Mouse (Mus musculus): ENCODE results near the gene Pkn1. TPM values are rescaled to one million over a fixed set of nuclear protein-coding genes. Genes with fewer than 3 reads are reported as not detected.

Pkn1 gene
- polyA plus RNA-seq, 1 experiment from 2014 or later: 33.1 TPM

- no peaks in the 10 kb centered on the region for H3K27me3 ChIP-seq
- peaks cover 44% of the 10 kb centered on the region for H3K36me3 ChIP-seq
- no peak overlapping the region for H3K9ac ChIP-seq (replicated peaks)
- H3K4me3 ChIP-seq: no peak overlapping the region
- 0 out of 2 replicates have a peak, but pooled peaks have one; percentile 1 for ATAC-seq (replicated peaks)
- H3K9me3 ChIP-seq: no peaks in the 10 kb centered on the region
- H3K27ac ChIP-seq (replicated peaks): no peak overlapping the region
- WGBS: 76% methylated on average over 16 of the region's 16 CpGs
- H3K4me1 ChIP-seq: peaks cover 26% of the 10 kb centered on the region
- peak overlapping the region; percentile 72 for H3K4me2 ChIP-seq (replicated peaks)
These were observed 30.0 kb downstream of the Pkn1 start for GRCm38 (mm10) chr8:83669013-83669412.

- no peaks in the 10 kb centered on the region for H3K27me3 ChIP-seq
- peak overlapping the region; percentile 53 for H3K27ac ChIP-seq (replicated peaks)
- peaks cover 26% of the 10 kb centered on the region for H3K4me1 ChIP-seq
- 21% methylated on average over 80 of the region's 80 CpGs for WGBS
- ATAC-seq (replicated peaks): peak; percentile 70
- peak overlapping the region; percentile 72 for H3K4me2 ChIP-seq (replicated peaks)
- peak overlapping the region; percentile 53 for H3K9ac ChIP-seq (replicated peaks)
- H3K36me3 ChIP-seq: peaks cover 38% of the 10 kb centered on the region
- peak overlapping the region; percentile 44 for H3K4me3 ChIP-seq
- no peaks in the 10 kb centered on the region for H3K9me3 ChIP-seq
These were observed 30.7 kb downstream of the Pkn1 start for GRCm38 (mm10) chr8:83668010-83668916.

- Histone ChIP-seq H3K9me3 (no peaks in the 10 kb centered on the region), H3K27ac (replicated peaks) (0 out of 2 replicates have a peak overlapping the region, but pooled peaks have one; percentile 53), H3K27me3 (no peaks in the 10 kb centered on the region), H3K4me1 (peaks cover 29% of the 10 kb centered on the region), H3K4me2 (replicated peaks) (peak overlapping the region; percentile 72), H3K4me3 (peak overlapping the region; percentile 44; the same call in 1 of the 2 replicates), H3K36me3 (peaks cover 33% of the 10 kb centered on the region), H3K9ac (replicated peaks) (peak overlapping the region; percentile 53; the same call in 1 of the 2 replicates)
- ATAC-seq (replicated peaks): no peak
- 82% methylated on average over 10 of the region's 10 CpGs for WGBS
These were observed 31.5 kb downstream of the Pkn1 start for GRCm38 (mm10) chr8:83667526-83667925.

GRCm38 (mm10) chr8:83666866-83667234 is 32.1 kb downstream of the Pkn1 start:
- no peaks in the 10 kb centered on the region for H3K9me3 ChIP-seq
- H3K27ac ChIP-seq (replicated peaks): 0 out of 2 replicates have a peak overlapping the region, but pooled peaks have one; percentile 15
- 84% methylated on average over 3 of the region's 3 CpGs for WGBS
- no peak overlapping the region for H3K4me3 ChIP-seq
- H3K4me2 ChIP-seq (replicated peaks): no peak overlapping the region
- peaks cover 36% of the 10 kb centered on the region for H3K4me1 ChIP-seq
- no peak for ATAC-seq (replicated peaks)
- H3K36me3 ChIP-seq: peaks cover 26% of the 10 kb centered on the region
- no peak overlapping the region for H3K9ac ChIP-seq (replicated peaks)
- H3K27me3 ChIP-seq: no peaks in the 10 kb centered on the region

GRCm38 (mm10) chr8:83665969-83666865 is 32.8 kb downstream of the Pkn1 start, which contains the start of gene Ptger1:
Gene Ptger1, plus strand, starts transcription at chr8:83666678.
- H3K27me3 ChIP-seq: no peaks in the 10 kb centered on the region
- ATAC-seq (replicated peaks): peak; percentile 9; the same call in 1 of the 2 replicates
- H3K4me2 ChIP-seq (replicated peaks): no peak within 1 kb of the TSS
- H3K4me3 ChIP-seq: no peak within 1 kb of the TSS
- H3K9me3 ChIP-seq: no peaks in the 10 kb centered on the region
- H3K36me3 ChIP-seq: peaks cover 20% of the 10 kb centered on the region; the same call in 1 of the 2 replicates
- H3K4me1 ChIP-seq: peaks cover 41% of the 10 kb centered on the region
- H3K9ac ChIP-seq (replicated peaks): no peak within 1 kb of the TSS
- 0 out of 2 replicates have a peak within 1 kb of the TSS, but pooled peaks have one; percentile 15 for H3K27ac ChIP-seq (replicated peaks)
- 28% methylated on average over 14 of the region's 14 CpGs for WGBS

GRCm38 (mm10) chr8:83664931-83665625 is 33.9 kb downstream of the Pkn1 start:
- 0 out of 2 replicates have a peak overlapping the region, but pooled peaks have one; percentile 23 for H3K27ac ChIP-seq (replicated peaks)
- H3K9ac ChIP-seq (replicated peaks): no peak overlapping the region
- H3K4me3 ChIP-seq: no peak overlapping the region
- no peak for ATAC-seq (replicated peaks)
- no peaks in the 10 kb centered on the region for H3K9me3 ChIP-seq
- H3K4me1 ChIP-seq: peaks cover 52% of the 10 kb centered on the region
- no peak overlapping the region for H3K4me2 ChIP-seq (replicated peaks)
- H3K27me3 ChIP-seq: no peaks in the 10 kb centered on the region
- 29% methylated on average over 2 of the region's 2 CpGs for WGBS
- H3K36me3 ChIP-seq: peaks cover 11% of the 10 kb centered on the region; the same call in 1 of the 2 replicates

GRCm38 (mm10) chr8:83664096-83664495 is 34.9 kb downstream of the Pkn1 start:
- H3K27me3 ChIP-seq: no peaks in the 10 kb centered on the region
- no peak overlapping the region for H3K9ac ChIP-seq (replicated peaks)
- H3K9me3 ChIP-seq: no peaks in the 10 kb centered on the region
- ATAC-seq (replicated peaks): no peak
- no peak overlapping the region for H3K4me2 ChIP-seq (replicated peaks)
- H3K4me1 ChIP-seq: peaks cover 56% of the 10 kb centered on the region
- 88% methylated on average over 13 of the region's 13 CpGs for WGBS
- H3K4me3 ChIP-seq: no peak overlapping the region
- peaks cover under 1% of the 10 kb centered on the region; the same call in 1 of the 2 replicates for H3K36me3 ChIP-seq
- no peak overlapping the region for H3K27ac ChIP-seq (replicated peaks)

GRCm38 (mm10) chr8:83662421-83662826 is 36.6 kb downstream of the Pkn1 start:
- no peak overlapping the region for H3K4me2 ChIP-seq (replicated peaks)
- H3K36me3 ChIP-seq: no peaks in the 10 kb centered on the region; the same call in 1 of the 2 replicates
- H3K27me3 ChIP-seq: no peaks in the 10 kb centered on the region
- H3K4me3 ChIP-seq: no peak overlapping the region
- no peak; the same call in 1 of the 2 replicates for ATAC-seq (replicated peaks)
- H3K9ac ChIP-seq (replicated peaks): no peak overlapping the region
- 11% methylated on average over 4 of the region's 4 CpGs for WGBS
- no peaks in the 10 kb centered on the region for H3K9me3 ChIP-seq
- 0 out of 2 replicates have a peak overlapping the region, but pooled peaks have one; percentile 27 for H3K27ac ChIP-seq (replicated peaks)
- H3K4me1 ChIP-seq: peaks cover 44% of the 10 kb centered on the region

- ATAC-seq (replicated peaks): peak; percentile 2; the same call in 1 of the 2 replicates
- 17% methylated on average over 21 of the region's 22 CpGs for WGBS
- Histone ChIP-seq H3K4me2 (replicated peaks) (no peak overlapping the region; the same call in 1 of the 2 replicates), H3K27ac (replicated peaks) (peak overlapping the region; percentile 49), H3K36me3 (no peaks in the 10 kb centered on the region; the same call in 1 of the 2 replicates), H3K27me3 (no peaks in the 10 kb centered on the region), H3K4me3 (no peak overlapping the region), H3K9ac (replicated peaks) (no peak overlapping the region), H3K4me1 (peaks cover 35% of the 10 kb centered on the region), H3K9me3 (no peaks in the 10 kb centered on the region)
These were observed 37.8 kb downstream of the Pkn1 start for GRCm38 (mm10) chr8:83660995-83661680.

GRCm38 (mm10) chr8:83660545-83660944 is 38.4 kb downstream of the Pkn1 start:
- H3K27ac ChIP-seq (replicated peaks): peak overlapping the region; percentile 49
- no peak overlapping the region; the same call in 1 of the 2 replicates for H3K4me2 ChIP-seq (replicated peaks)

More at GRCm38 (mm10) chr8:83660545-83660944, 38.4 kb downstream of the Pkn1 start:
- Histone ChIP-seq H3K27me3 (no peaks in the 10 kb centered on the region), H3K36me3 (no peaks in the 10 kb centered on the region; the same call in 1 of the 2 replicates), H3K4me1 (peaks cover 32% of the 10 kb centered on the region), H3K4me3 (no peak overlapping the region), H3K9ac (replicated peaks) (no peak overlapping the region), H3K9me3 (no peaks in the 10 kb centered on the region)
- ATAC-seq (replicated peaks): peak; percentile 55
- WGBS: 11% methylated on average over 8 of the region's 8 CpGs
